Mouse (Mus musculus) mature B cell (primary cell): ENCODE measurements around the gene Prr23a3.

Experiments used
- in situ Hi-C: fragments of 300-500 bp; cut with MboI; formaldehyde crosslinking; loops from 2 replicates; pipeline ENCODE4 v1.14.3; 2019

Prr23a3 gene

GRCm38 (mm10) chr9:98864571-98864970 lies at the start of gene Prr23a3:
TSS of gene Prr23a3 (plus strand) at chr9:98864767.
- in situ Hi-C loops: no loop called here

DNA sequence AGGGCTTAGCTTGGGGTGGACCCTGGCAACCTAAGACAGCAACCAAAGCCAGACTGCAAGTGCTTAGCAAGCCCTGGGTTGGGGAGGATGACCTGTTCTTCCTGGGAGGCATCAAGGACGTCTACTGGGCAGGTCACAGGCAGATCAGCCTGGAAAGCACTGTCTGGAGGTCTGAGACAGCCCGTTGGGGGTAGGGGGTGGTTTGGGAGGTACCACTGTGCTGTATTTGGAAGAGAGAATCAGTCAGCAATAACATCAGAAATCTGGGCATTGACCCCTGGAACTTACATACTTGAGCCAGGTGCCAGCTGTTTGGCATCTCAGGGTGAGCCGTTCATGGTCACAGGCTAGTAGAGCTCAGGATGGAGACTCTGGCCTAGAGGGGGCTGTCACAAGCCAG lies 48.5 kb upstream of the Prr23a3 start:
- in situ Hi-C loops: no loop called here

GRCm38 (mm10) chr9:98817592-98817991 lies 47.0 kb upstream of the Prr23a3 start:
- in situ Hi-C loops: no loop called here

DNA sequence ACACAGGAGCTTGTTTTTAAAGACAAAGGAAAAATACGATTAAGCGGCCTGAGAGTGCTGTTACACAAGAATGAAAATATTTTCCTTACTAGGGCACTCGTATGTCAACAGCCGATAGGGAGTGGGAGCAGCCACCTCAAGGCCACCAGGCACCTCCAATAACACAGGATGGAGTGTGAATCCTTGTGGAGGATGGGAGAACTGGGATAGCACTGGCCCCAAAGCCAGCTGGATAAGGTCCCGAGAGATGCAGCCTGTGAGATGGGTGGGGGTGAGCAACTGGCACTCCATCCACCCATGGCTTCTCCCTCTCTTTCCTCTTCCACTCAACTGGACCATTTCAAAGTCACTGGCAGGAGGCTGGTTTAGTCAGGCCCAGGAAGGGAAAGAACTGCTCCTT lies 45.6 kb upstream of the Prr23a3 start:
- in situ Hi-C loops: no loop called here

- in situ Hi-C loops: no loop called here
Observed at GRCm38 (mm10) chr9:98819481-98819880, 45.1 kb upstream of the Prr23a3 start.

- in situ Hi-C loops: no loop called here
Observed at GRCm38 (mm10) chr9:98820461-98820860, 44.1 kb upstream of the Prr23a3 start.

DNA sequence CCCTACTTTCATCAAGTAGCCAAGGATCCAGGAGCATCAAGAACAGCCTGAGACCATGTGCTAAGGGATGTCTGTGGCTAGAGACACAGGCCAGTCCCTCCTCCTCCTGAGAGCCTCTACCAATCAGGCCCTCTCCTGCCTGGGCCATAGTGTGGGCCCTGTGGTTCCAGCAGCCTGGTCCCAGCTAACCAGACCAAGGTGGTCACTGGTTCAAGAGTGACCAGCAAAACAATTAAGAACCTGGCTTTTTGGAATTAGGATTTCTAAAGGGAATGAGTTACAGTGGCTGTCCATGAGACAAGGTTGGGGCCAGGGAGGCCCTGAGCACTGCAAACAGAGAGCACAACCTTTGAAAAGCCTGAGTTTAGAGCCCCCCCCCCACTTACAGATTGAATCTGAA lies 43.5 kb upstream of the Prr23a3 start:
- in situ Hi-C loops: no loop called here

- in situ Hi-C loops: no loop called here
Observed at GRCm38 (mm10) chr9:98823805-98824204, 40.8 kb upstream of the Prr23a3 start.

DNA sequence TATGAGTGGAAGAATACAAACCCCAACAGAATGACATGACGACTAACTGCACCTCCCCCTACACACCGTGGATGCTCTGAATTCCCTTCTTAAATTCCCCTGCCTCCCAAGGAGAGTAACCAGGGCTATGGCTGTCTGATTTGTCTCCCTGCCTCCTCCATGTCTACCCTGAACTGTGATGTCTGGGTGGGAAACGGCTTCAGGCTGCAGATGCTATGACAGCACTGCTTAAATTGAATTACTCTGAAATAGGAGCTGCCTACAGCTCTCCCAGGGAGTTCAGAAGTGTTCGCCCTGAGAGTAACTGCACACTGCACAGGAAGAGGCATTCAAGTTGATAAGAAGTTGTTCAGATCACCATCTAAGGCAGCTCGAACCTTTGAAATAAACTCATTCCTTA lies 35.1 kb upstream of the Prr23a3 start:
- in situ Hi-C loops: no loop called here

DNA sequence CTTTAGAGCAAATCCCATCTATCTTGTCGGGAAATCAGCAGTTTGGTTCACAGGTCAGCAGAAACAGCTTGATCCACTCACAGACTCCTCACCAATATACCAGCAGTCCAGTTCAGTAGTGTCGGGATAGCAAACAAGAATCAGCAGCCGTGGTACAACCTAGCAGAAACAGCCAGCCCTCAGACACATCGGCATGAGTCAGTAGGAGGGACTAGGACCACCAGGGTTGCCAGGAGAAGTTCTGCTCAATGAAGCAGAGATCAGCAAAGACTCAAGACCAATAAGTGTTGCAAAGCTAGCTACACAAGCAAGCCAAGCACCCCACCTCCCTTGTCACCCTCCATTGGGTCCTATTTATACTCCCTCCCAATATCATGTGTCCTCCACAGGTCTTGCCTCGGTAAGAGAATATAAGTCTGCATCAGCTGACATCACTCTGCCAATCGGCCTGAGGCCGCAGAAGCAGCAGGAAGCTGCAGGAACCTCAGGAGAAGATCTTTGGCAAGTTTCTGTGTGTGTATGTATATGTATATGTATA lies 27.0 kb upstream of the Prr23a3 start:
- in situ Hi-C loops: no loop called here

DNA sequence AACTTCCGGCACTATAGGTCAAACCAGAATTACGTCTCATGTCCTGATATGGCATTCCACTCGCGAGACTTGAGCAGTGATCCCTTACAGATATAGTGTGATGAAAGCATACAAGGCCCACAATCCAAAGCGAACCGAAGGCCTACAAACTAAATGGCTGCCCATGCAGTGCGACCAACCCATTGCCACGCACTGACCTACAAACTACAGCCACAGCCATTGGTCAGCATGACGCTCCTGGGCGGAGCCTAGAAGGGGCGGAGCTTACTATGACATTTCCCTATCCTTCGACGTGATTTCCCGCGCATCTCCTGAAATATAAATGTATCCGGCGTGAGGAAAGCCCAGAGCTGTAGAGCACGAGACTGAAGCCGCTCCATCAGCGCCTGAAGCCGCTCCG lies 22.4 kb upstream of the Prr23a3 start, which contains the start of gene Prr23a1:
Prr23a1 (plus strand) TSS at position 387 of the 400 bp plus-strand sequence.
- in situ Hi-C loops: no loop called here

DNA sequence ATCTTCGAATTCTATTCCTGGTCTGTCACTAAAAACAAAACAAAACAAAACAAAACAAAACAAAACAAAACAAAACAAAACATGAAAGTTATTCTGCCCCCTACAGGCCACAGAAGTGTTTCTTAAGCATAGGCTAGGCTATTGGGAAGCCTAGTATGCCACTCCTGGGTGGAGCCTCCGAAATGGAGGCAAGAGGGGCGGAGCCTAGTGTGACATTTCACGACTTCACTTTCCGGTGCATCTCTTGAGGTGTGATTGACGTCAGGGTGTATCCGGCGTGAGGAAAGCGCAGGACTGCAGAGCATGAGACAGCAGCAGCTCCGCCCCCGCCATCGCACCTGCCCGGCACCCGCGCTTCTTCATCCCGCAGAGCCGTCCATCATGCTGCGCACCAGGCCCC lies 8.4 kb upstream of the Prr23a3 start, which contains the start of gene Prr23a2:
Prr23a2 (plus strand) TSS at position 285 of the 400 bp plus-strand sequence.
- in situ Hi-C loops: no loop called here

DNA sequence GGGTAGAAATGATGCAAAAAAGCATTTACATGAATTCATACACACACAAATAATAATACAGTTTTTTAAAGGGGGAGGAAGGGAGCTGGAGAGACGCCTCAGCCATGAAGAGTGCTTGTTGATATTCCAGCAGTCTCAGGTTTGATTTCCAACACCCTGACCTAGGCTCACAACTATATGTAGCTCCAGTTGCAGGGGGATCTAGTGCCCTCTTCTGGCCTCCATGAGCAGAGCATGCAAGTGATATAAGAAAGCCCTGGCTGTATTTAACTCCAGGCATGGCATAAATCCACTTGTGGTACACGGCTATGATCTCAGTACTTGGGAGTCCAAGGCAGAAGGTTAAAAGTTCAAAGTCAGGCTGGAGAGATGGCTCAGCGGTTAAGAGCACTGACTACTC lies 1.1 kb upstream of the Prr23a3 start:
- in situ Hi-C loops: no loop called here

- in situ Hi-C loops: no loop called here
Observed at GRCm38 (mm10) chr9:98901486-98901885, 36.9 kb downstream of the Prr23a3 start.

DNA sequence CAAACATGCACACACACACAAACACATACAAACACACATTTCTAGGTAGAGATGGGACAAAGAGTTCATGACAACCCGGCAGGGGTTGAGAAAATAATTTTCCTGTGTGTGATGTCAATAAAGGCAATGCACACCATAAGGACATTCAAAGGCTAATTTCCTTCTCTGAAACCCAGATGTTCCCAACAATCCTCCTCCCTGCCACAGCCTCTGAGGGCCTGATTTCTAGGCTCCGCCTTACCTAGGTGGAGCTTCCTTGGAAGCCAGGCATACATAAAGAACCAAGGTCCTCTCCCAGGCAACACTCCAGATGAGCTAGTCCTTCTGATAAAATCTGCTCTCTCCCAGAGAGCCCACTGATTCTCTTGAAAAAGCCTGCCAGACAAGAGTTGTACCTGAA lies 38.3 kb downstream of the Prr23a3 start, which contains the start of gene 7420426K07Rik:
7420426K07Rik (plus strand) TSS at position 301 of the 400 bp plus-strand sequence.
- in situ Hi-C loops: no loop called here
